Mouse (Mus musculus): Measurements from ENCODE around the gene Gsn. TPM values are rescaled to one million over a fixed set of nuclear protein-coding genes. Genes with fewer than 3 reads are reported as not detected.

The Gsn gene
- polyA plus RNA-seq, 1 experiment = 282 TPM

DNA sequence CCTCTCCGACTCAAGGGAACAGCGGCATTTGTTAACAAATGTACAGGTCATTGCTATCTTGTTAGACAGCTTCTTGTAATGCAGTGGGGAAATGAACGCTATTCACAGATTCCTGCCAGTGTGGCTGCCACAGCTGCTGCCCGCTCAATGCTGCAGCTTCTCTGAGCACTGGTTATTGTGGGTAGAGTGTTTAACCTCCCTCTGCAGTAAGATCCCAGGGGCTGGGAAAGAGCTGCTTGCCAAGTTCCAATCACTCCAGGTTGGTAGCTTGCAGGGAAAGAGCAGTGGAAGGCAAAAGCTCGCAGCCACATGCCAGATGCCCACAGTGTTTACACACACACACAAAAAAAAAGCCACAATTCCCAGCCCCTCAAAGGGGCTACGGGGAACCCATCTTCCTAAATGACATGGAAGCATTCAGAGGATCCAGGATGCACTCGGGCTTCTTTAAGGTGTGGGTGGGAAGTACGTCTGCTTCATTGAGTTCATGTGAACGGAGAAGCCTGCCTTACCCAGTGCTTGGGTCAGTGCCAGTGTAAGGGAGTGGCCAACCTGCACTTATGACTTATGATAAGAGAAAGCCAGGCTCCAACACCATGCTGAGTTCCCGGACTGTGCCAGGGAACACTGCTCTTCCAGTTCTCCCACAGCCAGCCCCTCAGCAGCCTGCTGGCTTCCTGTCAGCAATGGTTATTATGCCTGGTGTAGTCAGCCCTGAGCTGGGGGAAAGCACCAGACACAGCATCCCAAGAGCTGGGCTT lies 66.4 kb downstream of the Gsn start:
- Histone ChIP-seq H3K27me3 (ENCODE audit: control insufficient read depth, insufficient read depth, insufficient read length) (no peaks in the 10 kb centered on the region), H3K4me2 (ENCODE audit: low read depth) (no peak overlapping the region), H3K79me2 (ENCODE audit: control insufficient read depth, insufficient read depth) (no peaks in the 10 kb centered on the region), H3ac (ENCODE audit: control insufficient read depth, insufficient read length) (no peak overlapping the region), H3K36me3 (ENCODE audit: control insufficient read depth, insufficient read depth) (peaks cover 28% of the 10 kb centered on the region), H3K4me3 (no peak overlapping the region)
- TF ChIP-seq MAX (IDR thresholded peaks at IDR 0.05; ENCODE audit: low read depth) (no peak), MYOD1 (IDR thresholded peaks at IDR 0.05; ENCODE audit: control insufficient read depth in 1 of 3, insufficient read length in 2 of 3, low read depth in 2 of 3) (peak in 2 of 3 experiments; percentile 26 to 36), MYOG (IDR thresholded peaks at IDR 0.05; ENCODE audit: control insufficient read depth in 1 of 3, insufficient read depth in 1 of 3, insufficient read length in 2 of 3, low read depth in 2 of 3) (peak in 1 of 3 experiments; percentile 51), USF1 (IDR thresholded peaks at IDR 0.05; ENCODE audit: low read depth) (no peak)

DNA sequence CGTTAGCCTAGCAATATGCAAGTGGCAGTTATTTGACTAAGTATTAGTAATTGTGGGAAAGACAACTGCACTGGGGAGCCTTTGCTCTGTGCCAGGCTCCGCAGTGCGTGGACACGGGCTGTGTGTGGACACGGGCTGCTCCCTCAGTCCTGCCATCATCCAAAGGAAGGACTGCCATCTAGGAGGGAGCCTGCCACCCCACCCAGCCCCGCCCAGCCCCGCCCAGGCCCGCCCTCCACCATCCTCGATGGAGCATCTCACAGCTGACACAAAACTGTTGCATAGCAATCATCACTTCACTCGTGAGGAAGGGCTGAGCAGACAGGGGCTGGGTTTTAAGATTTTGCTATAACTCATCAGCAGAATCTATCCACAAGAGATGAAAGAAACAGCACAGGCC lies 69.8 kb downstream of the Gsn start:
- peaks cover 18% of the 10 kb centered on the region for H3K36me3 ChIP-seq (ENCODE audit: control insufficient read depth, insufficient read depth)
- no peak overlapping the region for H3ac ChIP-seq (ENCODE audit: control insufficient read depth, insufficient read length)
- peaks cover 9% of the 10 kb centered on the region for H3K79me2 ChIP-seq (ENCODE audit: control insufficient read depth, insufficient read depth)
- H3K4me3 ChIP-seq = no peak overlapping the region
- TF ChIP-seq E2F4 (IDR thresholded peaks at IDR 0.05; ENCODE audit: insufficient read depth) (no peak), REST (IDR thresholded peaks at IDR 0.05; ENCODE audit: insufficient read depth, insufficient read length) (no peak), MAX (IDR thresholded peaks at IDR 0.05; ENCODE audit: low read depth) (no peak), MYOD1 (IDR thresholded peaks at IDR 0.05; ENCODE audit: control insufficient read depth in 1 of 3, insufficient read length in 2 of 3, low read depth in 2 of 3) (no peak)
- no peak overlapping the region for H3K4me2 ChIP-seq (ENCODE audit: low read depth)
- H3K27me3 ChIP-seq (ENCODE audit: control insufficient read depth, insufficient read depth, insufficient read length) = no peaks in the 10 kb centered on the region

DNA sequence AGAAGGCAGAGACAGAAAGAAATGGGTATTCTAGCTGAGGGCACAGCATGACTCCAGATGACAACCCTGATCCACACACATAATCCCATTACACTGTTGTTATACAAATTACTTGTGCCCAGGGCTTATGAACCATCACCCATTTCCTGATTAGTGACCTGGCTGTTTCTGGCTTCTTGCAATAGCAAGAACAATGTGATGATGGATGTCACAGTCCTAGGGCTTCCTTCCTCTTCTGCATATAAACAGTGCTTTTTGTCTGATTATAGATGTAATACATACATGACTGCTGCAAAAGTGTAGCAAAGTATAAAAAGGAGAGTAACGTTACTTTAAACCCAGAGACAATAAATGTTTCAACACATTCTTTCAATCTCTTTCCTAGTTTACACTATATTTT lies 70.8 kb downstream of the Gsn start:
- TF ChIP-seq REST (IDR thresholded peaks at IDR 0.05; ENCODE audit: insufficient read depth, insufficient read length) (no peak), MAX (IDR thresholded peaks at IDR 0.05; ENCODE audit: low read depth) (no peak), MYOD1 (IDR thresholded peaks at IDR 0.05; ENCODE audit: control insufficient read depth in 1 of 3, insufficient read length in 2 of 3, low read depth in 2 of 3) (no peak), USF1 (IDR thresholded peaks at IDR 0.05; ENCODE audit: low read depth) (no peak), TCF12 (IDR thresholded peaks at IDR 0.05; ENCODE audit: insufficient read depth, poor library complexity, severe bottlenecking) (no peak)

GRCm38 (mm10) chr2:35327583-35327982 lies 71.4 kb downstream of the Gsn start:
- no peak overlapping the region for H3K4me2 ChIP-seq (ENCODE audit: low read depth)
- TF ChIP-seq POLR2AphosphoS2 (IDR thresholded peaks at IDR 0.05; ENCODE audit: insufficient read length, low read depth) = no peak
- TF ChIP-seq CEBPB (IDR thresholded peaks at IDR 0.05; ENCODE audit: insufficient read depth, poor library complexity, severe bottlenecking) = no peak
- no peak for TF ChIP-seq USF1 (IDR thresholded peaks at IDR 0.05; ENCODE audit: low read depth)
- TF ChIP-seq POLR2A (IDR thresholded peaks at IDR 0.05; ENCODE audit: insufficient read length, low read depth) = no peak
- no peak for TF ChIP-seq MYOD1 (IDR thresholded peaks at IDR 0.05; ENCODE audit: control insufficient read depth in 1 of 3, insufficient read length in 2 of 3, low read depth in 2 of 3)
- no peak for TF ChIP-seq E2F4 (IDR thresholded peaks at IDR 0.05; ENCODE audit: insufficient read depth)
- no peak for TF ChIP-seq TCF3 (IDR thresholded peaks at IDR 0.05; ENCODE audit: insufficient read length, low read depth)
- no peak for TF ChIP-seq SRF (IDR thresholded peaks at IDR 0.05; ENCODE audit: control insufficient read depth, insufficient read length, low read depth)
- no peak for TF ChIP-seq MYOG (IDR thresholded peaks at IDR 0.05; ENCODE audit: control insufficient read depth in 1 of 3, insufficient read depth in 1 of 3, insufficient read length in 2 of 3, low read depth in 2 of 3)
- no peak for TF ChIP-seq MAX (IDR thresholded peaks at IDR 0.05; ENCODE audit: low read depth)
- TF ChIP-seq TCF12 (IDR thresholded peaks at IDR 0.05; ENCODE audit: insufficient read depth, poor library complexity, severe bottlenecking) = no peak
- no peak for TF ChIP-seq REST (IDR thresholded peaks at IDR 0.05; ENCODE audit: insufficient read depth, insufficient read length)
- peaks cover 18% of the 10 kb centered on the region for H3K36me3 ChIP-seq (ENCODE audit: control insufficient read depth, insufficient read depth)
- no peaks in the 10 kb centered on the region for H3K27me3 ChIP-seq (ENCODE audit: control insufficient read depth, insufficient read depth, insufficient read length)
- H3K4me3 ChIP-seq = no peak overlapping the region
- H3K79me2 ChIP-seq (ENCODE audit: control insufficient read depth, insufficient read depth) = peaks cover 26% of the 10 kb centered on the region
- no peak overlapping the region for H3ac ChIP-seq (ENCODE audit: control insufficient read depth, insufficient read length)

More for the DNA sequence above, 70.8 kb downstream of the Gsn start:
- H3K36me3 ChIP-seq (ENCODE audit: control insufficient read depth, insufficient read depth) = peaks cover 16% of the 10 kb centered on the region
- no peak overlapping the region for H3K4me2 ChIP-seq (ENCODE audit: low read depth)
- H3ac ChIP-seq (ENCODE audit: control insufficient read depth, insufficient read length) = no peak overlapping the region
- H3K27me3 ChIP-seq (ENCODE audit: control insufficient read depth, insufficient read depth, insufficient read length) = no peaks in the 10 kb centered on the region
- H3K4me3 ChIP-seq = no peak overlapping the region
- peaks cover 19% of the 10 kb centered on the region for H3K79me2 ChIP-seq (ENCODE audit: control insufficient read depth, insufficient read depth)

DNA sequence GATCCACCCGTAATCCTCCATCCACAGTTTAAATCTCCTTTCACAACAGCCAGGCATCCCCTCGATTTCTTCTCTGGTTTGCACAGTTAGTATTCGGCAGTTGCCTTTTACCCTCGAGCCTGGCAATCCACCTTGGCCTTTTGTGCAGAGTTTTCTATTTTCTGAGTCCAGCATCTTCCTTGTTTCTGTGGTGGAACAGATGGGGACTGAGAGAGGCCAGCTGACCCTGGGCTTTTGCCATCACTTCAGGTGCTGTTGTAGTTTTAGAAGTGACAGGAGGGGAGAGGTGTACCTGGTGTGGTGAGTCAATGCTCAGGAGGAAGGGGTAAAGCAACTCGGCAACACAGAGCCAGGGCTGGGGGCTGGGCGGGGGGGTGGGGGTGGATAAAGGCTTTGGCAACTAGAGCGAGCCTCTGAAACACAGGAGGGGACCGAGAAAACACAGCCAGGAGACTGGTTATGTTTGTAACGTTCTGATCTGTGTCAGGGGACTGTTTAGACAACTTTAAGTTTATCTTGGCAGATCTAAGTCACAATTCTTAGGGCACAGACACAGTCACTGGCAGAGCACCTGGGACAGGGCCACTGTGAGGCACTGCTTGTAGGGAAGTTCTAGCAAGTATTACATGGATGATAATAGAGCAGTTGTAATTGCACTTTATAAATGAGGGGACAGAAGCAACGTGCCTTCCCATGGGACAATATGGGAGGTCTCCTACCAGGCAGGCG lies 72.0 kb downstream of the Gsn start:
- peaks cover 32% of the 10 kb centered on the region for H3K79me2 ChIP-seq (ENCODE audit: control insufficient read depth, insufficient read depth)
- no peaks in the 10 kb centered on the region for H3K27me3 ChIP-seq (ENCODE audit: control insufficient read depth, insufficient read depth, insufficient read length)
- H3K4me3 ChIP-seq = no peak overlapping the region
- H3ac ChIP-seq (ENCODE audit: control insufficient read depth, insufficient read length) = no peak overlapping the region
- TF ChIP-seq TCF12 (IDR thresholded peaks at IDR 0.05; ENCODE audit: insufficient read depth, poor library complexity, severe bottlenecking) (no peak), POLR2AphosphoS2 (IDR thresholded peaks at IDR 0.05; ENCODE audit: insufficient read length, low read depth) (no peak), POLR2A (IDR thresholded peaks at IDR 0.05; ENCODE audit: insufficient read length, low read depth) (no peak), MAX (IDR thresholded peaks at IDR 0.05; ENCODE audit: low read depth) (no peak), E2F4 (IDR thresholded peaks at IDR 0.05; ENCODE audit: insufficient read depth) (no peak), MYOG (IDR thresholded peaks at IDR 0.05; ENCODE audit: control insufficient read depth in 1 of 3, insufficient read depth in 1 of 3, insufficient read length in 2 of 3, low read depth in 2 of 3) (no peak), CEBPB (IDR thresholded peaks at IDR 0.05; ENCODE audit: insufficient read depth, poor library complexity, severe bottlenecking) (no peak), TCF3 (IDR thresholded peaks at IDR 0.05; ENCODE audit: insufficient read length, low read depth) (no peak), SRF (IDR thresholded peaks at IDR 0.05; ENCODE audit: control insufficient read depth, insufficient read length, low read depth) (no peak), MYOD1 (IDR thresholded peaks at IDR 0.05; ENCODE audit: control insufficient read depth in 1 of 3, insufficient read length in 2 of 3, low read depth in 2 of 3) (no peak), USF1 (IDR thresholded peaks at IDR 0.05; ENCODE audit: low read depth) (no peak), REST (IDR thresholded peaks at IDR 0.05; ENCODE audit: insufficient read depth, insufficient read length) (no peak)
- H3K36me3 ChIP-seq (ENCODE audit: control insufficient read depth, insufficient read depth) = peaks cover 18% of the 10 kb centered on the region
- H3K4me2 ChIP-seq (ENCODE audit: low read depth) = no peak overlapping the region
